Mouse (Mus musculus) liver, embryonic 11.5 days (tissue): Measurements from ENCODE around the gene Tmem94. TPM values are rescaled to one million over a fixed set of nuclear protein-coding genes. Genes with fewer than 3 reads are reported as not detected.

Experiments
- ATAC-seq: fragments of 200-750 bp; cut with Nextera tagmentation; replicated peaks from 2 replicates; pipeline ENCODE4 v1.8.0; 2017; ENCODE audit warnings: moderate number of reproducible peaks, mild to moderate bottlenecking, moderate TSS enrichment, moderate library complexity; ENCODE audit not compliant: low FRiP score
- DNase-seq: peaks from one replicate; pipeline ENCODE4 v3.0.0-alpha.2; 2017; ENCODE audit warnings: low spot score
- H3K27ac ChIP-seq: fragments of 300-500 bp; sonication (generic); 2 replicates; pipeline ENCODE4 v1.5.1; 2014; ENCODE audit warnings: mild to moderate bottlenecking, low read depth, low read length, control low read depth
- H3K27me3 ChIP-seq: fragments of 300-500 bp; sonication (generic); replicated peaks from 2 replicates; pipeline ENCODE4 v1.6.1; 2014; ENCODE audit warnings: low read length, mixed read lengths; ENCODE audit not compliant: control insufficient read depth, insufficient read depth
- H3K36me3 ChIP-seq: fragments of 300-500 bp; sonication (generic); 2 replicates; pipeline ENCODE4 v1.6.1; 2014; ENCODE audit warnings: mild to moderate bottlenecking, low read length, moderate library complexity, mixed read lengths; ENCODE audit not compliant: control insufficient read depth, insufficient read depth
- H3K4me1 ChIP-seq: fragments of 300-500 bp; sonication (generic); replicated peaks from 2 replicates; pipeline ENCODE4 v1.6.1; 2014; ENCODE audit warnings: low read length, mixed read lengths; ENCODE audit not compliant: control insufficient read depth, insufficient read depth
- H3K4me2 ChIP-seq: fragments of 300-500 bp; sonication (generic); 2 replicates; pipeline ENCODE4 v1.6.1; 2014; ENCODE audit warnings: mild to moderate bottlenecking, control low read depth, moderate library complexity
- H3K4me3 ChIP-seq: fragments of 300-500 bp; sonication (generic); 2 replicates; pipeline ENCODE4 v1.5.1; 2014; ENCODE audit warnings: low read depth, low read length, control low read depth
- H3K9ac ChIP-seq: fragments of 300-500 bp; sonication (generic); 2 replicates; pipeline ENCODE4 v1.6.1; 2014; ENCODE audit warnings: low read depth, low read length, control low read depth
- H3K9me3 ChIP-seq: fragments of 300-500 bp; sonication (generic); 2 replicates; pipeline ENCODE4 v1.6.1; 2016; ENCODE audit warnings: low read length, inconsistent platforms, mixed read lengths; ENCODE audit not compliant: control insufficient read depth
- WGBS: fragments of 180-500 bp; shearing (Covaris S2); extraction: QIAGEN DNeasy Blood & Tissue Kit; methylation state at CpG from one replicate; pipeline ENCODE4 v1.1.7; 2014; 5-methylcytosine and 5-hydroxymethylcytosine counted together
- polyA plus RNA-seq: library from polyadenylated mRNA; unstranded; fragments of >200 nt; fragmentation: Nextera tagmentation; extraction: Ambion mirVana; gene quantifications from 2 replicates; pipeline ENCODE4 v1.2.1, GENCODE M21; 2014

Tmem94 gene
- polyA plus RNA-seq, 1 experiment from 2014 or later = 14.4 TPM

DNA sequence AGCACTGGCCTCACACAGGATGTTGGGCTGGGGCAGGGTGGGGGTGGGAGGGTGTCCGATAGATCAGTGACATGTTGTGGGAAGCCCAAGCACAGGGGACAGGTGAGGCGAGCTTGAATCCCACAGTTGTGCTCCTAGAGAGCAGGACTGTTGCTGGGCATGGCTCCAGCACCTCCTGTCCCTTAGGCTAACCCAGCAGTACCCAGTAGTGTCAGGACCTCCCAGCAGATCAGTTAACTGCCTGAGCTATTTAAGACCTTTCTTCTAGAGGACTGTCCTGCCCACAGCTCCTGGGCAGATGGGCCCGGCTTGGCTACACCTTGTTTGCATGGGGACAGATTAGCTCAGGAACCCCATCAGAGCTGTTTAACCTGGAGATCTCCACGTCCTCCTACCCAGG lies 63.8 kb downstream of the Tmem94 start:
- no peaks in the 10 kb centered on the region for H3K9me3 ChIP-seq
- H3K9ac ChIP-seq = no peak overlapping the region
- H3K27ac ChIP-seq = 0 out of 2 replicates have a peak overlapping the region, but pooled peaks have one; percentile 36

DNA sequence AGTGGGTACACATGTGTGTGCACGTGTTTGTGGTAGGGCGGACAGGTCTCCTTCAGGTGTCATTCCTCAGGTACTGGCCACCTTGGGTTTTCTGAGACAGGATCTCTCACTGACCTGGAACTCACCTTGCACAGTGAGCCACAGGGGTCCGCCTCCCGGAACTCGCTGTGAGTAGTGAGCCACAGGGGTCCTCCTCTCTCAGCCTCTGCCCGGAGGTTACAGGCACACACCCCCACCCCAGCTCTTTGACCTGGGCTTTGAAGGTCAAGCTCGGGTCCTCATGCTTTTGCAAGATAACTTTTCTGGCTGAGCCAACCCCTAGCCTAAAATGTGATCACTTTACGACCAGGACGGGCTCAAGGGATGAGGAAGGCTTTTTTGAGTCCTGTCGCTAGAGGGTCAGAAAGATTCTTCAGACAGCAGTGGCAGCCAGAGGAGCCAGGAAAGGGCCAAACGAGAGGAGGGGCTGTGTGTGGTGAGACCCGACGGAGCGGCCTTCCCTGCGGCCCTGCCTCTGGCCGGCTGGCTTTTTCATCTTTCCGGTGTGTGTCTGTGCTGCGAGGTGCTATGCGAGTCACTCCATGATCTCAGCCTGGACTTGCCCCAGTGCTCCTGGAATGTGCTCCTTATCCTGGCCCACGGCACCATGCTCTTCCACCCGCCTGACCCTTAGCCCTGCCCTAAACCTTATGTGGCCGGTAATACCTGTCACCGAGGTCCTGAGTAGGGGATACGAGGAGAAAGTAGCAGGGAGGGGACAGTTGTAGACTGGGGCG lies 65.5 kb downstream of the Tmem94 start:
- peak overlapping the region; percentile 30 for H3K4me3 ChIP-seq
- WGBS = 25% methylated on average over 25 of the region's 25 CpGs
- peak; percentile 6; the same call in 1 of the 2 replicates for ATAC-seq

More for the DNA sequence above, 63.8 kb downstream of the Tmem94 start:
- WGBS = 45% methylated on average over 4 of the region's 4 CpGs
- H3K4me1 ChIP-seq = peaks cover 68% of the 10 kb centered on the region
- ATAC-seq = no peak
- H3K27me3 ChIP-seq = 0 out of 2 replicates have a peak, but pooled peaks cover 3% of the 10 kb centered on the region
- DNase-seq = no peak
- no peaks in the 10 kb centered on the region for H3K36me3 ChIP-seq
- H3K4me2 ChIP-seq = no peak overlapping the region
- no peak overlapping the region for H3K4me3 ChIP-seq

DNA sequence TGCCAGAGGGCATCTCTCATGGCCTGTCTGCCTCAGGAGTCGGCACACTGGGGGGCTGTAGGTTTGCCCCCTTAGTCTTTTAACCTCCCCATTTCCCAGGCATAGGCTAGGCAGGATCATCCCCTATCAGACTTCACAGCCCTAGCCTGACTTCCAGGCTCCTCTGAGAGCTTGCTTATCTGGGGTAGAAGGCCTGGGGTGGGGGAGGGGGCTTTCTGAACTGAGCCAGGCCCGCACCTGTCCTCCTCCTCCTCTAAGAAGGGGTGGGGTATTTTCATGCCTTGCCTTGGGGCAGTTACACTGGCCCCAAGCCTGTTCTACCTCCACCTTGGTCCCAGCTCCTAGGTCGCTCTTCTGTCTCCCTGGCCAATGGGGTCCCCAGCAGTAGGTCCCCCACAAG lies 66.3 kb downstream of the Tmem94 start:
- peak; percentile 86 for ATAC-seq
- peak overlapping the region; percentile 30 for H3K4me3 ChIP-seq
- no peak for DNase-seq
- 15% methylated on average over 3 of the region's 3 CpGs for WGBS
- H3K36me3 ChIP-seq = no peaks in the 10 kb centered on the region
- peak overlapping the region; percentile 35 for H3K9ac ChIP-seq
- H3K4me2 ChIP-seq = peak overlapping the region; percentile 65
- H3K9me3 ChIP-seq = no peaks in the 10 kb centered on the region
- H3K4me1 ChIP-seq = peaks cover 59% of the 10 kb centered on the region
- peak overlapping the region; percentile 76 for H3K27ac ChIP-seq
- H3K27me3 ChIP-seq = no peaks in the 10 kb centered on the region

More for the DNA sequence above, 65.5 kb downstream of the Tmem94 start:
- H3K4me1 ChIP-seq = peaks cover 64% of the 10 kb centered on the region
- DNase-seq = no peak
- peak overlapping the region; percentile 76 for H3K27ac ChIP-seq
- peak overlapping the region; percentile 35 for H3K9ac ChIP-seq
- H3K27me3 ChIP-seq = 0 out of 2 replicates have a peak, but pooled peaks cover 3% of the 10 kb centered on the region
- H3K9me3 ChIP-seq = no peaks in the 10 kb centered on the region
- peak overlapping the region; percentile 65 for H3K4me2 ChIP-seq
- no peaks in the 10 kb centered on the region for H3K36me3 ChIP-seq

DNA sequence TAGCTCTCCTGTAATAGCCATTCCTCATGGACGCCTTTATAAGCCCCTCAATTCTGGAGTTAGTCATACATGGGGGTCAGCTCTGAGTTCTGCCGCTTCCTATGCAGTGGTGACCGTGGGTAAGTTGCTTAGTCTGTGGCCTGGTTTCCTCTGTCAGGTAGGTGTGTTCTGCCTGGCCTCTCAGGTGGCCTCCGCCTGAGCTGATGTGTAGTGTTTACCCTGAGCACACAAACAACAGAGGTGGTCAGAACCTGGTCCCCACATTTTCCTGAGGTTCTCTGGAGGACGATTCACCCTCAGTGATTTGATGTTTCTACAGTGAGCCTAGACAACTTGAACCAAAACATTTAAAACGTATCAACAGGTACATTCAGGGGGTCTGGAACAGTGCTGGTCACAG lies 66.8 kb downstream of the Tmem94 start:
- peak overlapping the region; percentile 30; the same call in 1 of the 2 replicates for H3K4me3 ChIP-seq
- H3K4me1 ChIP-seq = peaks cover 58% of the 10 kb centered on the region
- H3K9me3 ChIP-seq = no peaks in the 10 kb centered on the region
- H3K4me2 ChIP-seq = peak overlapping the region; percentile 65
- ATAC-seq (no peak), DNase-seq (no peak)
- H3K9ac ChIP-seq = peak overlapping the region; percentile 35; the same call in 1 of the 2 replicates
- H3K27ac ChIP-seq = peak overlapping the region; percentile 76
- WGBS = 50% methylated on average over 6 of the region's 6 CpGs
- H3K27me3 ChIP-seq = no peaks in the 10 kb centered on the region
- H3K36me3 ChIP-seq = no peaks in the 10 kb centered on the region

DNA sequence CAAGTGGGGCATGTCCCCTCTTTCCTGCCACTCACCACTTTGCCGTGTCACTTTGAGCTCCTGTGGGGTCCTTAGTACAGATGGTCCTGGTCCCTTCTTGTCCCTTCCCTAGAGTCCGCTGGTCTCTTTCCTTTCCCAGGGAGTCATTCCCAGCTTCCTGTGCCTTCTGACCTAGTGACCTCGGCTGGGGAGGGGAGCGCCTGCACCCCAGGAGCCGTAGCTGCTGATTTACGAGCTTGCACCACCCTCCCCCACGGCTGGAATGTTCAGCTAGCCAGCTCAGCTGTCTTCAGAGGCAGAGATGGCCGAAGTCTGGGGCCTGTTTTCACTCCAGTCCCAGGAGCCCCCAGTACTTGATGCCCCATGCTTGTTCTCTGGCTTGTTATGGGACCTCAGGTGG lies 67.3 kb downstream of the Tmem94 start:
- WGBS = 37% methylated on average over 8 of the region's 8 CpGs
- peak overlapping the region; percentile 2; the same call in 1 of the 2 replicates for H3K4me3 ChIP-seq
- DNase-seq (peak; percentile 69), ATAC-seq (no peak)
- peaks cover 58% of the 10 kb centered on the region for H3K4me1 ChIP-seq
- peak overlapping the region; percentile 65 for H3K4me2 ChIP-seq
- no peaks in the 10 kb centered on the region for H3K9me3 ChIP-seq
- peak overlapping the region; percentile 76 for H3K27ac ChIP-seq
- H3K27me3 ChIP-seq = no peaks in the 10 kb centered on the region
- H3K9ac ChIP-seq = peak overlapping the region; percentile 44
- no peaks in the 10 kb centered on the region for H3K36me3 ChIP-seq

DNA sequence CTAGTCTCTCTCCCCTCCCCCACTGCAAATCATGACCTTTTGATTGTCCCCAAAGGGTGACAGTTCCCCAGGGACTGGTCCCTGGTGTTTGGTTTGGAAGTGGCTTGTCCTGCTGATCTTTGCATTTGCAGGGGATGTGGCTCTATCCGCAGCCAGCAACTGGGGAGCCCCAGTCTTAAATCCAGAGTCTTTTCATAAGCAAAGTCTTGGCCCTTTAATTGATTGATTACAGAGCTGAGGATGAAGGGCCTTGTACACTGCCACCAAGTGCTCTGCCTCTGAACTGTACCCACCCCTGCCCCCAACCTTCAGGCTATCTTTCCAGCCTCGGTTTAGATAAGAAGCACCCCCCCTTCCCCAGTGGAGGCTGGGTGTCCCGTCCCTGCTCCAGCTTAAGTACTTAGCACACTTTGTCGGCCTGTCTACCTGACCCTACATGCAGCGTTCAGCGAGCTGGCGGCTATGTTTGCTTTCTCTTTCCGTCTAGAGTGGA lies 67.8 kb downstream of the Tmem94 start:
- no peaks in the 10 kb centered on the region for H3K36me3 ChIP-seq
- peak overlapping the region; percentile 65 for H3K4me2 ChIP-seq
- peak overlapping the region; percentile 44; the same call in 1 of the 2 replicates for H3K9ac ChIP-seq
- H3K27ac ChIP-seq = peak overlapping the region; percentile 76
- 9% methylated on average over 8 of the region's 8 CpGs for whole genome bisulfite sequencing
- no peaks in the 10 kb centered on the region for H3K9me3 ChIP-seq
- no peaks in the 10 kb centered on the region for H3K27me3 ChIP-seq
- peaks cover 58% of the 10 kb centered on the region for H3K4me1 ChIP-seq
- ATAC-seq (peak; percentile 55; the same call in 1 of the 2 replicates), DNase-seq (no peak)
- H3K4me3 ChIP-seq = 0 out of 2 replicates have a peak overlapping the region, but pooled peaks have one; percentile 2

DNA sequence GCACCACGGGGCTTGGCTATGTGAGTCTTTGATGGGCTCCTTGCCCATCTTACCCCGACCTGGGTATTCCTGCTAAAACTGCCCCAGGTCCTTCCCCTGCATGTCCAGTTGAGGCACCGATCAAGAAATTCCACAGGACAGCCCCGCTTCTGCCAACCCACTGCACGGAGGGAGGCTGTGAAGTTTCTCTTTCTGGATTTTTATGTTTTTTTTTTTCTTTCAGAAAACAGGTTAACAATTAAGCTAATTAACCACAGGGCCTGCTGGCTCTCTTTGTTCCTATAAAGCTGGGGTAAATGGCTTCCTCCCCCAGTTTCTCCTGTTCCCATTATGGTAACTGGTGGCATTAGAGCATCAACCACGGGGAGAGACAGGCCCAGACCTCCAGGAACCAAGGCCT lies 68.8 kb downstream of the Tmem94 start:
- no peak for ATAC-seq
- Histone ChIP-seq H3K9ac (peak overlapping the region; percentile 16; the same call in 1 of the 2 replicates), H3K4me2 (no peak overlapping the region; the same call in 1 of the 2 replicates), H3K27ac (peak overlapping the region; percentile 76; the same call in 1 of the 2 replicates), H3K4me1 (peaks cover 62% of the 10 kb centered on the region), H3K9me3 (no peaks in the 10 kb centered on the region), H3K36me3 (no peaks in the 10 kb centered on the region), H3K27me3 (no peaks in the 10 kb centered on the region), H3K4me3 (no peak overlapping the region)
- 76% methylated on average over 6 of the region's 6 CpGs for WGBS
- DNase-seq = no peak

DNA sequence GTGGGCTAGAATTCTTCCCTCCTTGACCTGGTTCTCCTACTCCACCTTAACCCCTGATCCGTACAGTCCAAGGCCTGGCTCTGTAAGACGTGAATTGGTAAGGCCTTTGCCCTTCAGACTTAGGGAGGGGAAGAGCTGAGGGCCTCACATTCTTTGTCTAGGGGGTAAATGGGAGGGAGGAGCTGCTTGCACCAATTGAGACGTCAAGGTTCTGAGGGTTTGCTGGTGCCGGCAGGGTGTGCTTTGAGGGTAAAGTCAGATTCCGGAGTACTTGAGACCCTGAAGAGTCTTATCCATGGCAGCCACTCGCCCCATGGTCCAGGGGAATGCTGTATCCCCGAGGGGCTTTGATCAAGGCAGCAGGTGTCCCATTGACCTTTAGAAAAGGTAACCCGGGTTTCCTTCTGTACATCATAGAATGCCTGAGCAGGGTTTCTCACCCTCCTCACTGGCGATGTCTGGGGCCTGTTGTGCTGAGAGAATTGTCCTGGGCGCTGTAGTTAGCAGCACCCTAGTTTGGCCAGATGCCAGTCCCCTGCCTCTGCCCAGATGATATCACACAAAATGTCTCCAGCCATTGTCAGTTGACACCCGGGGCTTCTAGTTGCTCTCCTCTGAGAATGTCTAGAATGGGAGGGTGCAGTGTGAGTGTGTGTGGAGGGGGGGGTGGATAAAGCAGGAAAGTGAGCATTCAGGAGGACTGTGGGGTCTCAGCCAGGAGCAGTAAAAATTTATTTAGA lies 71.6 kb downstream of the Tmem94 start:
- Histone ChIP-seq H3K4me1 (peaks cover 52% of the 10 kb centered on the region), H3K27ac (no peak overlapping the region), H3K27me3 (no peaks in the 10 kb centered on the region), H3K36me3 (no peaks in the 10 kb centered on the region), H3K4me2 (no peak overlapping the region), H3K9me3 (no peaks in the 10 kb centered on the region), H3K4me3 (no peak overlapping the region), H3K9ac (no peak overlapping the region)
- WGBS = 75% methylated on average over 11 of the region's 11 CpGs
- no peak for ATAC-seq
- DNase-seq = no peak
